ENCODE assay signal across 22 mouse cellular contexts in the genomic region with DNA sequence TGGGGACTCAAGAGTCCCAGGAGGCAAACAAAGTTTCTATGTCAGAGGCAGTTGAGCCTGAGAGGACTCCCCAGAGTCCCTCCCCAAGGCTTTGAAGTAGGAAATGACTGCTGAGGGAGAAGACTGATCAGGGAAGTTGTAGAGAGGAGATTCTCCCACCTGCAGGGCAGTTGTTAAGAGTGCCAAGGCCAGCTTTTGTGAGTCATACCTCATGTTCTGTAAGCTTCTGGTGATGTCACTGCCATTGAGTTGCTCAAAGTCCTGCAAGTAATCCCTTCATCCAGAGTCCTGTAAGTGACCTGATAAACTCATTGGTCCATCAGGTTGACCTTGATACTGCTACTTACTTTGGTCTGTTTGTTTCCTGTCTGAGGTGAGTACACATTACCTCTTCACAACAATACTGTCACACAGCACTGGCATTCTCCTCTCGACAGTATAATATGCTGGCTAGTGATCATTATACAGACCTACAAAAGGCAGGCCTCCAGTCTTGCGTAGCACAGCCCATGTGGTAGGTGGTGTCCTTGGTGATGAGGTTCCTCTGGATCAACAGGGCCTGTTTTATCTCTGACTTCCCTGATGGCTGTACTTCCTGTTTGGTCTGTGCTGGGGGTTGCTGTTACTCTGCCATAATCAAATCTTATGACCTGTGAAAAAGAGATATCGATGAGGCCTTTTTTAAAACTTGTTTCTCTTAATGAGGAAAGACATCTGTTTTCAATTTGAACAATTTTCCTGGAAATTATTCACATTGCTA.
DNase-seq lines count a peak whose midpoint lies in the region; ATAC-seq and TF ChIP-seq lines count a peak whose summit lies in the region.
"Had no signal": no experiment of that assay in that cellular context is flagged by ENCODE, and none has a peak within 500 bp of the region (broad histone marks: within the 10 kb centered on the region; RNA-seq: fewer than 3 reads in every experiment).

No protein-coding gene starts in this region.

- H3K9ac ChIP-seq in forebrain, embryonic 14.5 days (ENCODE audit: low read length): no peak overlapping the region
- H3K9ac ChIP-seq in forebrain, embryonic 16.5 days (replicated peaks; ENCODE audit: low read depth, low read length): no peak overlapping the region
- no peak overlapping the region for H3K9ac ChIP-seq in embryonic facial prominence, embryonic 14.5 days (ENCODE audit: low read depth, low read length)
- H3K9ac ChIP-seq in liver, postnatal 0 days (replicated peaks): no peak overlapping the region
- H3K9ac ChIP-seq: embryonic facial prominence, embryonic 12.5 days; hindbrain, embryonic 13.5 days; kidney, embryonic 15.5 days; neural tube, embryonic 15.5 days had no signal

- no peak overlapping the region for H3K4me3 ChIP-seq in forebrain, embryonic 14.5 days (ENCODE audit: low read depth, low read length)
- H3K4me3 ChIP-seq in forebrain, embryonic 16.5 days (replicated peaks; ENCODE audit: low read length): no peak overlapping the region
- no peak overlapping the region for H3K4me3 ChIP-seq in embryonic facial prominence, embryonic 14.5 days (ENCODE audit: low read depth, low read length)
- no peak overlapping the region for H3K4me3 ChIP-seq in liver, postnatal 0 days (ENCODE audit: low read depth, low read length)
- H3K4me3 ChIP-seq: embryonic facial prominence, embryonic 12.5 days; hindbrain, embryonic 13.5 days; kidney, embryonic 15.5 days; myocyte; neural tube, embryonic 15.5 days had no signal

- no peaks in the 10 kb centered on the region for H3K27me3 ChIP-seq in forebrain, embryonic 14.5 days (replicated peaks; ENCODE audit: control insufficient read depth, insufficient read depth, low read length)
- H3K27me3 ChIP-seq in forebrain, embryonic 16.5 days (replicated peaks; ENCODE audit: control insufficient read depth, insufficient read depth, low read length): no peaks in the 10 kb centered on the region
- H3K27me3 ChIP-seq in embryonic facial prominence, embryonic 14.5 days (replicated peaks; ENCODE audit: control insufficient read depth, insufficient read depth, low read length): no peaks in the 10 kb centered on the region
- no peaks in the 10 kb centered on the region for H3K27me3 ChIP-seq in liver, postnatal 0 days (ENCODE audit: insufficient read depth, low read length)
- H3K27me3 ChIP-seq: embryonic facial prominence, embryonic 12.5 days; hindbrain, embryonic 13.5 days; kidney, embryonic 15.5 days; neural tube, embryonic 15.5 days had no signal

- ATAC-seq in forebrain, embryonic 14.5 days: no peak
- no peak for ATAC-seq in forebrain, embryonic 16.5 days
- no peak for ATAC-seq in embryonic facial prominence, embryonic 14.5 days (ENCODE audit: low read depth)
- ATAC-seq in liver, postnatal 0 days: 0 out of 2 replicates have a peak, but pooled peaks have one; percentile 29
- ATAC-seq: intestine, embryonic 16.5 days had no signal

- no peak overlapping the region for H3K4me2 ChIP-seq in forebrain, embryonic 14.5 days (ENCODE audit: low read length)
- H3K4me2 ChIP-seq in forebrain, embryonic 16.5 days (ENCODE audit: low read length): no peak overlapping the region
- no peak overlapping the region for H3K4me2 ChIP-seq in embryonic facial prominence, embryonic 14.5 days (ENCODE audit: low read depth, low read length)
- H3K4me2 ChIP-seq in liver, postnatal 0 days (ENCODE audit: low read depth, low read length): no peak overlapping the region
- H3K4me2 ChIP-seq: embryonic facial prominence, embryonic 12.5 days; heart, embryonic 11.5 days; hindbrain, embryonic 13.5 days; kidney, embryonic 15.5 days; midbrain, embryonic 11.5 days; neural tube, embryonic 15.5 days had no signal

- TF ChIP-seq CTCF in liver, postnatal 0 days (IDR thresholded peaks at IDR 0.05; ENCODE audit: low read depth): no peak

- H3K36me3 ChIP-seq in forebrain, embryonic 14.5 days (ENCODE audit: control insufficient read depth, insufficient read depth, low read length): no peaks in the 10 kb centered on the region
- H3K36me3 ChIP-seq in forebrain, embryonic 16.5 days (ENCODE audit: control insufficient read depth, insufficient read depth): no peaks in the 10 kb centered on the region
- no peaks in the 10 kb centered on the region for H3K36me3 ChIP-seq in embryonic facial prominence, embryonic 14.5 days (ENCODE audit: control insufficient read depth, insufficient read depth, low read length)
- no peaks in the 10 kb centered on the region for H3K36me3 ChIP-seq in liver, postnatal 0 days (replicated peaks; ENCODE audit: insufficient read depth, low read length)
- H3K36me3 ChIP-seq: embryonic facial prominence, embryonic 12.5 days; hindbrain, embryonic 13.5 days; kidney, embryonic 15.5 days; neural tube, embryonic 15.5 days had no signal

- WGBS in forebrain, embryonic 14.5 days: 84% methylated on average over 3 of the region's 3 CpGs
- 71% methylated on average over 3 of the region's 3 CpGs for WGBS in forebrain, embryonic 16.5 days
- 38% methylated on average over 3 of the region's 3 CpGs for WGBS in embryonic facial prominence, embryonic 14.5 days
- 37% methylated on average over 3 of the region's 3 CpGs for WGBS in liver, postnatal 0 days (ENCODE audit: insufficient replicate concordance)

- TF ChIP-seq EP300 in liver, postnatal 0 days (IDR thresholded peaks at IDR 0.05; ENCODE audit: low read depth): 0 out of 2 replicates have a peak, but pooled peaks have one; percentile 33

- DNase-seq in forebrain, embryonic 14.5 days (ENCODE audit: low spot score): peak; percentile 5
- DNase-seq in MN1 (ENCODE audit: low spot score): peak; percentile 73
- DNase-seq in embryonic facial prominence, embryonic 14.5 days (ENCODE audit: low spot score): peak; percentile 7
- DNase-seq in liver, postnatal 0 days: no peak
- DNase-seq in layer of hippocampus, adult 11-12 months (ENCODE audit: low spot score): no peak
- no peak for DNase-seq in gastrocnemius, adult 8-10 months (ENCODE audit: low spot score in 2 of 2)
- DNase-seq: cerebellum, adult 11-12 months; cerebellum, postnatal 36 days; heart, postnatal 14 days; left cerebral cortex, postnatal 4 days; lung, adult 2 months; lung, postnatal 4 days; thymus, postnatal 4 days had no signal

- no peaks in the 10 kb centered on the region for H3K4me1 ChIP-seq in forebrain, embryonic 14.5 days (ENCODE audit: control insufficient read depth, insufficient read depth, low read length)
- H3K4me1 ChIP-seq in forebrain, embryonic 16.5 days (replicated peaks; ENCODE audit: control insufficient read depth, insufficient read depth, low read length): no peaks in the 10 kb centered on the region
- no peaks in the 10 kb centered on the region for H3K4me1 ChIP-seq in embryonic facial prominence, embryonic 14.5 days (ENCODE audit: control insufficient read depth, insufficient read depth, low read length)
- no peaks in the 10 kb centered on the region for H3K4me1 ChIP-seq in liver, postnatal 0 days (ENCODE audit: insufficient read depth)
- H3K4me1 ChIP-seq: hindbrain, embryonic 13.5 days; kidney, embryonic 15.5 days; neural tube, embryonic 15.5 days had no signal

- no peaks in the 10 kb centered on the region for H3K9me3 ChIP-seq in forebrain, embryonic 14.5 days (replicated peaks; ENCODE audit: control insufficient read depth, low read length)
- no peaks in the 10 kb centered on the region for H3K9me3 ChIP-seq in forebrain, embryonic 16.5 days (ENCODE audit: control insufficient read depth, low read length)
- no peaks in the 10 kb centered on the region for H3K9me3 ChIP-seq in embryonic facial prominence, embryonic 14.5 days (ENCODE audit: control insufficient read depth, low read length)
- H3K9me3 ChIP-seq in liver, postnatal 0 days (ENCODE audit: low read length): no peaks in the 10 kb centered on the region
- H3K9me3 ChIP-seq: embryonic facial prominence, embryonic 12.5 days; hindbrain, embryonic 13.5 days; kidney, embryonic 15.5 days had no signal

- no peak overlapping the region for H3K27ac ChIP-seq in forebrain, embryonic 14.5 days (ENCODE audit: low read depth, low read length)
- no peak overlapping the region for H3K27ac ChIP-seq in forebrain, embryonic 16.5 days (ENCODE audit: low read length)
- no peak overlapping the region for H3K27ac ChIP-seq in embryonic facial prominence, embryonic 14.5 days (replicated peaks; ENCODE audit: low read depth, low read length)
- H3K27ac ChIP-seq in liver, postnatal 0 days (ENCODE audit: low read depth): no peak overlapping the region
- H3K27ac ChIP-seq: embryonic facial prominence, embryonic 12.5 days; hindbrain, embryonic 13.5 days; kidney, embryonic 15.5 days; neural tube, embryonic 15.5 days had no signal

Comparison
In these comparisons a context has a peak if more than half of its experiments do, and no peak if none do; other contexts are left out.
1. DNase-seq: peak in forebrain, embryonic 14.5 days (single experiment), MN1 (single experiment) and embryonic facial prominence, embryonic 14.5 days (single experiment); none in liver, postnatal 0 days (single experiment), layer of hippocampus, adult 11-12 months (single experiment) and gastrocnemius, adult 8-10 months (0 of 2).